Mouse (Mus musculus) thymus, postnatal 36 days (tissue): ENCODE results near the gene Ift74.
"Not testable (repeated sequence)": the region's sequence is repeated elsewhere in the genome, so short reads cannot be mapped to it uniquely, and the experiment has no call there.

Experiments used
- DNase-seq, 2 experiments: peaks; one replicate each; pipeline ENCODE4 v3.0.0; 2022; ENCODE audit warnings: mixed read lengths in 2 of 2

The Ift74 gene

GRCm38 (mm10) chr4:94613972-94614626, at the start of gene Ift74:
Gene Ift74, plus strand, starts transcription at chr4:94614491.
- peak; percentile 89 to 91 for DNase-seq

- DNase-seq: no peak
These were observed 41.6 kb upstream of the Ift74 start for GRCm38 (mm10) chr4:94572677-94573076.

DNA sequence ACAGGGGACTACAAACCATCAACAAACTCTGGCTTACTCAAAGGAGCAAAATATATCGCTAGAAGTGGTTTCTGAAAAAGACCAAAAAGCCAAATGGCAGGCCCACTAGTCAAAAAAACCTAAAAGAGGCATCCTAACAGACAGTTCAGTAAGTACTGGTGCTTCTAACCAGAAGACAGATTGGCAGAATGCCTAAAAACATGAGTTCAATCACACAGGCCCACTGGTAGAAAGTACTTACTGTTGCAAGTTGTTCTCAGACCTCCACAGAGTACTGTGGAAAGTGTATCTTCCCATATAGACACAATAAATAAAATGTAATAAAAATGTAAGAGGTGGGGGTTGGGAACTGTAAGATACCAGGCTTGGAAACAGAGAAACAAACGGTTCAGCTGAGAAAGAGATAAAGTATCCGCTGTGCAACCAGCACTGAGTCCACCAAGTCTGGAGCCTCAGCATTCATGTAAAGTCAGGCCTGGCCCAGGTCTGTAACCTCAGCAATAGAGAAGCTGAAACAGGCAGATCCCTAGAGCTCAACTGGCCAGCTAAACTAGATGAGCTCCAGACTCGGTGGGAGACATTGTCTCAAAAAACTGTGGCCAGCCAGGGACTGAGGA, 22.4 kb upstream of the Ift74 start:
- DNase-seq: no peak

GRCm38 (mm10) chr4:94592709-94593108, 21.6 kb upstream of the Ift74 start:
- DNase-seq: no peak

GRCm38 (mm10) chr4:94601395-94601794, 12.9 kb upstream of the Ift74 start:
- no peak for DNase-seq

- no peak for DNase-seq
These were observed 11.7 kb upstream of the Ift74 start for GRCm38 (mm10) chr4:94602496-94603030.

- peak; percentile 89 to 91 for DNase-seq
These were observed 11.2 kb upstream of the Ift74 start, which contains the start of gene Plaa for GRCm38 (mm10) chr4:94603031-94603629. Gene Plaa, minus strand, starts transcription at chr4:94603244.

DNA sequence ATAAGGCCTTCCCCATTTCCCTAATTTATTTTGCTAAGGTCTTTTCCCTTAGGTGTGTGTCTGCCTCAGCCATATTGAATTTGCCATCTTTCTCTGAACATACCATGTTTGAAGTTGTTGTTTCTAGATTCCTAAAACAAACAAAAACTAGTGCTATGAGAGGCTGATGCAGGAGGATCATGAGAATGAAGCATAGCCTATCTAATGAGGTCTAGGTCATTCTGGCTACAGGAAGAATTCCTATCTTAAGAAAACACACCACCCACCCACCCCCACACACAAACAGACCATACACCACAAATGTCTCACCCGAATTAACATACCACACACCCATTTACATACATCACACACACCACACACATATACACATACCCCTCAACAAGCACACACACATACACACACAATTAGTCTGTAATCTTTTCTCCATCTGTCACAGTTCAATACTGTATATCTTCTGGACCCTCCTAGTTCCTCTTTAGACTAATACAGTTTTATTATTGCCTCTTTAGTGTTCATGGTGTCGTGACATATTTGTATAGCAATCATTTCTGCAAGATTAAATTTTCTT, 9.8 kb upstream of the Ift74 start:
- DNase-seq: no peak

DNA sequence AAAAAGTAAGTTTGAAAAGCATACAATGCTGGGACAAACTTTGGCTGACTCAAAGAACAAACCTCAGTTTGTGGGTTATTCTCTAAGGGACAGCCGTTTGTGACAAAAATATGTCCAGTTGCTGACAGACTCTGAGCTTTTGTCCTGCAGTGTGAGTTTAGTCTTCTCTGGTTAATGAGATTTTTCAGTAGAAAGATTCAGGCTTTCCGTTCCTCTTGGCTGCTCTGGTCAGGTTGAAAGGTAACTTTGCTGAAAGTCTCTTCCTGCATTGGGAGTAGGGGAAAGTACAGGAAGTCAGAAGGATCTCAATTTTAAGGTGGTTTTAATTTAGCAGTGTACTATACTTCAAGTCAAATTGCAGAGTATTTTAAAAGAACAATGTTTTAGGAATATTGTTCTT, 8.7 kb upstream of the Ift74 start:
- DNase-seq: no peak

DNA sequence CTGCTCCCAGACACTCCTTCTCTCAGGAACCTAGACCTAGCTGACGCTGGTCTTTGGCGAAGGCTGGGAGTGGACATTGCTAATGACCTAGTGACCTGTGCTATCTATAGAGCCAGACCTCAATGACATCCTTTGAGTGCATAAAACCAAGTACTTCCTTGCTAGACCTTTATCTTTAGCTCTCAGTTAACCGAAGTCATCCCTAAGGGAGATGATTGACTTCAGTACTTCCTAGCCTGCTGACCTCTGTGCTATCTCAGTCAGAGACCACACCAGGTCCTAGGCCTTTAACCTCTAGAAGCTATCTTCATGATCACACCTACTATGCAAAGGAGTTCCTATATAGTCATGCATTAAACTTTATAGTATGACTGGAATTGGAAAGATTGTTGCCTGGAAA, 4.0 kb upstream of the Ift74 start:
- no peak for DNase-seq

GRCm38 (mm10) chr4:94614627-94615006, 326 bp downstream of the Ift74 start:
- no peak for DNase-seq

DNA sequence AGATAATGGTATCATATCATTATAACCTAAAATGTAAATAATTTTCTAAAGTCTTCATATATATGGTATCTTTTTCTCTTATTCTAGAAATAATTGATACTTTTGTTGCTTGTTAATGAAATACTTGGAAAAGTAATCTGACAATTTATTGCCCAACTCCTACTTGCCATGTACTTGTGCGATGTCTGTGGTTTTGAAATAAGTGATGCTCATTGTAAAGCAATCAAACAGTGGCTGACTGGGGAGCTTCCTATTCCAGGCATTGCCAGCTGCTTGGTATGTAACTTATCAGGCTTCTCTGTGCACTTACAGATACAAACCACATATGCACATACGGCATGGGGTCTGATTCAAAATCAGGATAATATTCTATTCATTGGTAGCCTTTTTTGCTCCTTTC, 5.8 kb downstream of the Ift74 start:
- DNase-seq: no peak

- no peak for DNase-seq
These were observed 28.9 kb downstream of the Ift74 start for GRCm38 (mm10) chr4:94643141-94643540.

GRCm38 (mm10) chr4:94649920-94650319, 35.6 kb downstream of the Ift74 start, which contains the start of gene Lrrc19:
Gene Lrrc19, minus strand, starts transcription at chr4:94650144.
- no peak for DNase-seq

DNA sequence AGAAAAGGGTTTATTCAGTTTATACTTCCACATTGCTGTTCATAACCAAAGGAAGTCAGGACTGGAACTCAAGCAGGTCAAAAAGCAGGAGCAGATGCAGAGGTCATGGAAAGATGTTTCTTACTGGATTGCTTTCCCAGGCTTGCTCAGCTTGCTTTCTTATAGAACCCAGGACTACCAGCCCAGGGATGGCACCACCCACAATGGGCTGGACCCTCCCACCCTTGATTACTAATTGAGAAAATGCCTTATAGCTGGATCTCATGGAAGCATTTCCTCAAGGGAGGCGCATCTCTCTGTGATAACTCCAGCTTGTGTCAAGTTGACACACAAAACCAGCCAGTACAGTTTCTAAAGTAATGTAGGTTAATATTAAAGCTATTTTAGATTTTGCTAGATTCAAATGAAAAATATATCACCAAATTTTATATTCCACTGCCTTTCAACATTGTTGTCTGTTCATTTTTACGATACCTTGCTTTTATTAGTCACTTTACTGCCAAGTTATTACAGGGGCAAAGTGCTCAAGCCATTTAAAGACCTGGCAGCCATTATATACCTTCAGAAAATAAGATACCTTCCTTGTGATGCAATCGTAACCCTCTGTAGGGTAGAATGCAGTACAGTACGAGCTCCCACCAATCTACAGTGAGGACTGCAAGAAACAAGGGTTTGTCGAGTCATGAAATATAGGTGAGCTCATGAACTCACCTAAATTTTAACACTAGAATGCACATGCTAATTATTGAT, 36.3 kb downstream of the Ift74 start:
- DNase-seq: not testable (repeated sequence)

GRCm38 (mm10) chr4:94669718-94670117, 55.4 kb downstream of the Ift74 start:
- DNase-seq: no peak

GRCm38 (mm10) chr4:94680662-94681061, 66.4 kb downstream of the Ift74 start:
- DNase-seq: no peak

DNA sequence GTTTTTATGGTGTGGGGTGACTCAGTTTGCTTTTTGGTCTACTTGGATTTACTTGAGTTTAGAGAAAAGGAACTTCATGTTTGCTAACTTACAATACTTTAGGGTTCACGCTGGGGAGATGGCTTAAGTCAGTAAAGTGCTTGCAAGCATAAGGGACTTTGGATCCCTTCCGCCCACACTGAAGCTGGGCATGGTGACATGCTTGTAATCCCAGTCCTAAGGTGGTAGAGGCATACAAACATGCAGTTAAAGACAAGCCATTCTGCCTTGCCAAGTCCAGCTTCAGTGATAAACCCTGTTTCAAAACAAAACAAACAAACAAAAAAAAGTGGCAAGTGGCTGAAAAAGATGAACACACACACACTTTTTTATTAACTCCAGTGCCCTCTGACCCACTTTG, 66.9 kb downstream of the Ift74 start:
- no peak for DNase-seq

GRCm38 (mm10) chr4:94682029-94682428, 67.7 kb downstream of the Ift74 start:
- no peak for DNase-seq

DNA sequence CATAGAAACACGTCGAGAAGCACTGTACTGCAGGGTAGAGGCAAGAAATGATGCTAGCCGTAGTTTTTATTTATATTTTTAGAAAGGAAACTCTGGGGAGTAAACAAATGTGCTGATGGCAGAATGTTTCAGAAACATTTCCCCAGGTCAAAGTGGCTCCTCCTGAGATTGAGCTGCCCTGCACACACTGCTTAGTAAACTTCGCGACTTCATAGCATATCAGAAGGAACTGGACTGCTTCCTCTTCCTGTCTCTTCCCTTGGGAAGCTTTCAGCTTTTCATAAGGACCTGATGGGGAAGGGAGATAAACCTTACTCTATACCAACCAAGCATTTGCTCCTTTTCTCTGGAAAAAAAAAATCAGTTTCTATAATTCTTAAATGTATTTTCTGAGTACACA, 69.0 kb downstream of the Ift74 start:
- DNase-seq: no peak

- not testable (repeated sequence) for DNase-seq
These were observed 75.5 kb downstream of the Ift74 start for GRCm38 (mm10) chr4:94689804-94690203.

DNA sequence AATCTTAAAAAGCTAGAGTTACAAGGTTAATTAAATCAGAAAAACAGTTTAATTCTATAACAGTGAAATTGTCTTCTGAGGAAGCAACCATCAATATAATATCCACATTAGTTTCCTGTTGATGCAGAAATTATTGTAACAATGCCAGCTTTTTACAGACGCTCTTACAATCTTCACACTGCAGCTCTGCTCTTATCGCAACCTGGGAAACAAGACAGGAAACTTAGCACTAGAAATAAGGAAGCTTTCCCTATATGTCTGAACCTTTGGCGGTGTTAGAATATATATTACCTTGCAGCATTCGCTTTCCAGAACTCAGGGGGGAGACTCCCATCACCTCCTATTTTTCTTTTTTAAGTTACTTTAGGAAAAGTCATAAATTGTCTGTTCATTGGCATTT, 76.8 kb downstream of the Ift74 start:
- no peak for DNase-seq

DNA sequence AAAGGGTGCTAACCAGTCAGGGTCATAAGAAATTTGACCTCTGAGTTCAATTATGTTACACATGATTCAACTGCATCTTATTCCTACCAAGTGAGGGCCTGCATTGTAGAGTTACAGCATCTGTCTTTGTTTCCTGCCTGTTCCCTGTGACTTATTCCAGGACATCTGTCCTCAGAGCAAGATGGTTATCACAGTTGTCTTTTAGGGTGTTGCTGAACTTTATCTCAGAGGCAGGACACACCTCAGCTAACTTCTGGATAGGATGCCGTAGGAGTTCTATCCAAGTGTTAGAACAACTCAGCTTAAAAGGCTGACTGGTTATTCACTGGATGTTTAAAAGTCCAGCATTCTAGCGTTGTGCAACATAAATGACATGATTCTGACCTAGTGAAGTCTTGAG, 77.9 kb downstream of the Ift74 start:
- DNase-seq: no peak
